Mouse (Mus musculus) forebrain, embryonic 16.5 days (tissue): Measurements from ENCODE around the gene Gm20388. TPM values are rescaled to one million over a fixed set of nuclear protein-coding genes. Genes with fewer than 3 reads are reported as not detected.

Experiments
- ATAC-seq: fragments of 200-750 bp; cut with Nextera tagmentation; 2 replicates; pipeline ENCODE4 v1.8.0; 2017; ENCODE audit warnings: mild to moderate bottlenecking, moderate library complexity
- H3K27ac ChIP-seq: fragments of 300-500 bp; sonication (generic); 2 replicates; pipeline ENCODE4 v1.5.1; 2014; ENCODE audit warnings: low read length, control low read depth
- H3K27me3 ChIP-seq: fragments of 300-500 bp; sonication (generic); replicated peaks from 2 replicates; pipeline ENCODE4 v1.6.1; 2014; ENCODE audit warnings: low read length; ENCODE audit not compliant: control insufficient read depth, insufficient read depth
- H3K36me3 ChIP-seq: fragments of 300-500 bp; sonication (generic); 2 replicates; pipeline ENCODE4 v1.6.1; 2014; ENCODE audit not compliant: control insufficient read depth, insufficient read depth
- H3K4me1 ChIP-seq: fragments of 300-500 bp; sonication (generic); replicated peaks from 2 replicates; pipeline ENCODE4 v1.6.1; 2014; ENCODE audit warnings: low read length; ENCODE audit not compliant: control insufficient read depth, insufficient read depth
- H3K4me2 ChIP-seq: fragments of 300-500 bp; sonication (generic); 2 replicates; pipeline ENCODE4 v1.6.1; 2014; ENCODE audit warnings: mild to moderate bottlenecking, low read length, control low read depth
- H3K4me3 ChIP-seq: fragments of 300-500 bp; sonication (generic); replicated peaks from 2 replicates; pipeline ENCODE4 v1.5.1; 2014; ENCODE audit warnings: mild to moderate bottlenecking, low read length, control low read depth
- H3K9ac ChIP-seq: fragments of 300-500 bp; sonication (generic); replicated peaks from 2 replicates; pipeline ENCODE4 v1.6.1; 2014; ENCODE audit warnings: low read depth, low read length, control low read depth
- H3K9me3 ChIP-seq: fragments of 300-500 bp; sonication (generic); 2 replicates; pipeline ENCODE4 v1.6.1; 2016; ENCODE audit warnings: low read length; ENCODE audit not compliant: control insufficient read depth
- WGBS: fragments of 180-500 bp; shearing (Covaris S2); extraction: QIAGEN DNeasy Blood & Tissue Kit; methylation state at CpG from one replicate; pipeline ENCODE4 v1.1.7; 2014; 5-methylcytosine and 5-hydroxymethylcytosine counted together
- polyA plus RNA-seq: library from polyadenylated mRNA; unstranded; fragments of >200 nt; fragmentation: Nextera tagmentation; extraction: Ambion mirVana; gene quantifications from 2 replicates; pipeline ENCODE4 v1.2.1, GENCODE M21; 2015

Gene Gm20388
- polyA plus RNA-seq, 1 experiment from 2014 or later, result 4.7 TPM

GRCm38 (mm10) chr8:121856071-121856746 lies 1945.6 kb downstream of the Gm20388 start:
- no peak for ATAC-seq
- Histone ChIP-seq H3K4me1 (peaks cover 4% of the 10 kb centered on the region; the same call in 1 of the 2 replicates), H3K27me3 (no peaks in the 10 kb centered on the region), H3K9me3 (no peaks in the 10 kb centered on the region), H3K27ac (no peak overlapping the region), H3K9ac (no peak overlapping the region), H3K4me3 (no peak overlapping the region), H3K4me2 (no peak overlapping the region), H3K36me3 (no peaks in the 10 kb centered on the region)
- WGBS, result 88% methylated on average over 14 of the region's 14 CpGs

GRCm38 (mm10) chr8:121857331-121857730 lies 1946.7 kb downstream of the Gm20388 start:
- Histone ChIP-seq H3K9ac (no peak overlapping the region), H3K27ac (no peak overlapping the region), H3K27me3 (no peaks in the 10 kb centered on the region), H3K4me2 (no peak overlapping the region), H3K4me3 (no peak overlapping the region), H3K4me1 (no peaks in the 10 kb centered on the region), H3K9me3 (no peaks in the 10 kb centered on the region), H3K36me3 (no peaks in the 10 kb centered on the region)
- WGBS, result 61% methylated on average over 9 of the region's 9 CpGs
- no peak for ATAC-seq

- H3K9ac ChIP-seq, result no peak overlapping the region
- no peaks in the 10 kb centered on the region for H3K27me3 ChIP-seq
- no peaks in the 10 kb centered on the region for H3K9me3 ChIP-seq
- no peaks in the 10 kb centered on the region for H3K4me1 ChIP-seq
- 68% methylated on average over 2 of the region's 2 CpGs for WGBS
- no peak for ATAC-seq
- H3K4me3 ChIP-seq, result no peak overlapping the region
- H3K4me2 ChIP-seq, result no peak overlapping the region
- H3K27ac ChIP-seq, result no peak overlapping the region
- no peaks in the 10 kb centered on the region for H3K36me3 ChIP-seq
These were observed 1947.1 kb downstream of the Gm20388 start for GRCm38 (mm10) chr8:121857747-121858146.

- no peak overlapping the region for H3K9ac ChIP-seq
- 61% methylated on average over 6 of the region's 6 CpGs for WGBS
- no peaks in the 10 kb centered on the region for H3K4me1 ChIP-seq
- H3K4me3 ChIP-seq, result no peak overlapping the region
- no peaks in the 10 kb centered on the region for H3K27me3 ChIP-seq
- no peaks in the 10 kb centered on the region for H3K36me3 ChIP-seq
- H3K27ac ChIP-seq, result no peak overlapping the region
- H3K4me2 ChIP-seq, result no peak overlapping the region
- ATAC-seq, result no peak
- no peaks in the 10 kb centered on the region for H3K9me3 ChIP-seq
These were observed 1950.6 kb downstream of the Gm20388 start for GRCm38 (mm10) chr8:121861276-121861675.

GRCm38 (mm10) chr8:121861806-121862548 lies 1951.3 kb downstream of the Gm20388 start:
- no peak for ATAC-seq
- WGBS, result 69% methylated on average over 10 of the region's 12 CpGs
- H3K9ac ChIP-seq, result no peak overlapping the region
- H3K4me2 ChIP-seq, result no peak overlapping the region
- H3K4me3 ChIP-seq, result no peak overlapping the region
- H3K27ac ChIP-seq, result no peak overlapping the region
- H3K36me3 ChIP-seq, result no peaks in the 10 kb centered on the region
- no peaks in the 10 kb centered on the region for H3K4me1 ChIP-seq
- H3K27me3 ChIP-seq, result no peaks in the 10 kb centered on the region
- H3K9me3 ChIP-seq, result no peaks in the 10 kb centered on the region

GRCm38 (mm10) chr8:121865356-121865755 lies 1954.7 kb downstream of the Gm20388 start:
- no peaks in the 10 kb centered on the region for H3K9me3 ChIP-seq
- WGBS, result 87% methylated on average over 8 of the region's 8 CpGs
- no peaks in the 10 kb centered on the region for H3K36me3 ChIP-seq
- ATAC-seq, result no peak
- no peak overlapping the region for H3K27ac ChIP-seq
- H3K4me2 ChIP-seq, result no peak overlapping the region
- no peak overlapping the region for H3K4me3 ChIP-seq
- no peaks in the 10 kb centered on the region for H3K4me1 ChIP-seq
- no peak overlapping the region for H3K9ac ChIP-seq
- H3K27me3 ChIP-seq, result no peaks in the 10 kb centered on the region

GRCm38 (mm10) chr8:121868196-121868595 lies 1957.6 kb downstream of the Gm20388 start:
- Histone ChIP-seq H3K27ac (no peak overlapping the region), H3K4me3 (no peak overlapping the region), H3K27me3 (no peaks in the 10 kb centered on the region), H3K4me1 (no peaks in the 10 kb centered on the region; the same call in 1 of the 2 replicates), H3K9ac (no peak overlapping the region), H3K36me3 (no peaks in the 10 kb centered on the region), H3K4me2 (no peak overlapping the region), H3K9me3 (no peaks in the 10 kb centered on the region)
- 91% methylated on average over 5 of the region's 5 CpGs for WGBS
- no peak for ATAC-seq

- Histone ChIP-seq H3K4me3 (no peak overlapping the region), H3K9ac (no peak overlapping the region), H3K4me2 (no peak overlapping the region), H3K27ac (no peak overlapping the region), H3K4me1 (no peaks in the 10 kb centered on the region; the same call in 1 of the 2 replicates), H3K9me3 (no peaks in the 10 kb centered on the region), H3K27me3 (no peaks in the 10 kb centered on the region), H3K36me3 (no peaks in the 10 kb centered on the region)
- no peak for ATAC-seq
- 74% methylated on average over 7 of the region's 7 CpGs for WGBS
These were observed 1958.3 kb downstream of the Gm20388 start for GRCm38 (mm10) chr8:121868896-121869295.

- H3K9me3 ChIP-seq, result no peaks in the 10 kb centered on the region
- H3K36me3 ChIP-seq, result no peaks in the 10 kb centered on the region
- no peak for ATAC-seq
- H3K4me3 ChIP-seq, result no peak overlapping the region
- H3K27me3 ChIP-seq, result no peaks in the 10 kb centered on the region
- no peaks in the 10 kb centered on the region; the same call in 1 of the 2 replicates for H3K4me1 ChIP-seq
- no peak overlapping the region for H3K27ac ChIP-seq
- H3K4me2 ChIP-seq, result no peak overlapping the region
- WGBS, result 92% methylated on average over 2 of the region's 2 CpGs
- H3K9ac ChIP-seq, result no peak overlapping the region
These were observed 1959.5 kb downstream of the Gm20388 start for GRCm38 (mm10) chr8:121870190-121870589.
